ENCODE assay signal across 8 mouse cellular contexts in the genomic region with DNA sequence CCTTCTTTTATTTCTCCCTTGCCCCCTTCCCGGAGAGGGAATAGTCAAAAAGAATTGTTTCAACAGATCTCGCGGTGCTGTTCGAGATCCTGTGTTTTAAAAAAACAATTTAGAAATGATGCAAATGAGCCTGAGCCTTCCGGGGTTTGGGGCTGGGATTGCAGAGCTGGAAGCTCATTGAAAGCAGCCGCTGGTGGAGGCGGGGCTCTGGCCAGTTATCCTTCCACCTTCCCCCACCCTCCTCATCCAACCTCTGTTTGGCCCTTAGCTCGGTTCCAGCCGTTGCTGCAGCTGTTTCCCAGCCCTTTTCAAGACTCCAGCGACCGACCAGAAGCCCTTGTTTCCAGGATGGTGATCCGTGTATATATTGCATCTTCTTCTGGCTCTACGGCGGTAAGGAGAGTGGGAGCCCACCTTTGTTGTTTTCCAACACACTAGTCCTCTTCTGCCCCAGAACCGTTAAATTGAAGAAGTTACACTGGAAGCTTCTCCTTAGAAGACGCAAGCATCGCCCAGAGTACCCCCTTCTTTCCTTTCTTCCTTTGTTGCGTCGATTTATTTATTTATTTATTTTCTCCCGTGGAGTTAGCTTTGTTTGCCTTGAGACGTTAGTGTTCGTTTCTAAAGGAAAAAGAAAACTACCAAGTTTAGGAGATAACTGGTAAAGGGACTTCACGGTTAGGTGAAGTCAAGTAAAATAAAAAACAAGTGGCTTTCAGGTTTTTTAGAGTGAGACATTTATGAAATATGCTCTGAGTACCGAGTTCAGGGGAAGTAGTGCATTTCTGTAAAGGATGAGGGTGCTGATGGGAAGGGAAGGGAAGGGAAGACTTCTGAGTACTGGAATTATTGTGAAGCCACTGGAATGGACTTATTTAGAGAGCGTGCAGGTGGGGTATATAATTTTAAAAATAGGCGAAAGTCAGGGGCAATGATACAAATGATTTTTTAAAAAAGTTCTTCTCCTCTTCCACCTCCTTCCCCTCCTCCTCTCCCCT. TPM values are rescaled to one million over a fixed set of nuclear protein-coding genes. Genes with fewer than 3 reads are reported as not detected.
DNase-seq lines count a peak whose midpoint lies in the region.

A gene (plus strand): TSS at position 121 of the 998 bp plus-strand sequence.

- WGBS in hindbrain, embryonic 10.5 days: 14% methylated on average over 26 of the region's 26 CpGs

- H3K9me3 ChIP-seq in hindbrain, embryonic 10.5 days: no peaks in the 10 kb centered on the region

- H3K27ac ChIP-seq in hindbrain, embryonic 10.5 days: peak within 1 kb of the TSS; percentile 91

- peak within 1 kb of the TSS; percentile 56 for H3K4me3 ChIP-seq in hindbrain, embryonic 10.5 days

- H3K36me3 ChIP-seq in hindbrain, embryonic 10.5 days: no peaks in the 10 kb centered on the region

- peak; percentile 89 for DNase-seq in NIH3T3 (ENCODE audit: low read depth)
- peak; percentile 8 for DNase-seq in cerebellum, adult 9-11 months
- peak; percentile 20 to 53 for DNase-seq in frontal cortex, adult 2 months (ENCODE audit: extremely low spot score in 1 of 2, low spot score in 1 of 2)
- peak; percentile 76 for DNase-seq in hindbrain, embryonic 10.5 days (ENCODE audit: low spot score)
- peak; percentile 47 to 61 for DNase-seq in layer of hippocampus, postnatal 14 days (ENCODE audit: low spot score in 2 of 2)
- peak; percentile 75 for DNase-seq in lung, postnatal 14 days
- peak; percentile 70 for DNase-seq in ovary, postnatal 36 days (ENCODE audit: low spot score)
- peak; percentile 40 to 58 for DNase-seq in thymus, postnatal 36 days

- no peaks in the 10 kb centered on the region for H3K4me1 ChIP-seq in hindbrain, embryonic 10.5 days (replicated peaks)

- no peaks in the 10 kb centered on the region for H3K27me3 ChIP-seq in hindbrain, embryonic 10.5 days (ENCODE audit: insufficient read depth, poor library complexity, severe bottlenecking)

RNA-seq across cellular contexts. Expression of the gene that starts here (rescaled TPM):
- 68.7 and 75.8 TPM in 2 replicates for polyA plus RNA-seq in frontal cortex, adult 2 months (2012; rRNA removed)
- 135 and 146 TPM in 2 replicates for polyA plus RNA-seq in hindbrain, embryonic 10.5 days (2016; fragmentation: Nextera tagmentation; extraction: Ambion mirVana)
- 100 to 1,000 TPM; 110 to 112 TPM for total RNA-seq in layer of hippocampus, postnatal 14 days (2021)

Comparison
In these comparisons a context has a peak if more than half of its experiments do, and no peak if none do; other contexts are left out.
1. Peak in every context shown above with its lines: DNase-seq, H3K4me3 ChIP-seq and H3K27ac ChIP-seq.
2. DNase-seq: peak in every context shown above with its lines; median percentile 89 in NIH3T3; 76 in hindbrain, embryonic 10.5 days; 75 in lung, postnatal 14 days; 70 in ovary, postnatal 36 days; 54 in layer of hippocampus, postnatal 14 days; 49 in thymus, postnatal 36 days; 36 in frontal cortex, adult 2 months; 8 in cerebellum, adult 9-11 months.